Mouse (Mus musculus) midbrain, embryonic 16.5 days (tissue): ENCODE results near the gene Kcnt1. TPM values are rescaled to one million over a fixed set of nuclear protein-coding genes. Genes with fewer than 3 reads are reported as not detected.
"Not testable (repeated sequence)": the region's sequence is repeated elsewhere in the genome, so short reads cannot be mapped to it uniquely, and the experiment has no call there.

Experiments
- ATAC-seq: fragments of 200-750 bp; cut with Nextera tagmentation; 2 replicates; pipeline ENCODE4 v1.8.0; 2017; ENCODE audit warnings: moderate TSS enrichment
- H3K27ac ChIP-seq: fragments of 300-500 bp; sonication (generic); 2 replicates; pipeline ENCODE4 v1.5.1; 2014; ENCODE audit warnings: mild to moderate bottlenecking, low read length, mixed read lengths
- H3K27me3 ChIP-seq: fragments of 300-500 bp; sonication (generic); 2 replicates; pipeline ENCODE4 v1.6.1; 2014; ENCODE audit warnings: low read depth, low read length, mixed read lengths; ENCODE audit not compliant: control insufficient read depth, insufficient read depth
- H3K36me3 ChIP-seq: fragments of 300-500 bp; sonication (generic); 2 replicates; pipeline ENCODE4 v1.6.1; 2014; ENCODE audit warnings: mild to moderate bottlenecking, low read length, moderate library complexity, mixed read lengths; ENCODE audit not compliant: control insufficient read depth, insufficient read depth
- H3K4me1 ChIP-seq: fragments of 300-500 bp; sonication (generic); 2 replicates; pipeline ENCODE4 v1.6.1; 2014; ENCODE audit warnings: mild to moderate bottlenecking, low read length, mixed read lengths; ENCODE audit not compliant: control insufficient read depth, insufficient read depth
- H3K4me2 ChIP-seq: fragments of 300-500 bp; sonication (generic); 2 replicates; pipeline ENCODE4 v1.6.1; 2014; ENCODE audit warnings: mild to moderate bottlenecking, low read length, mixed read lengths
- H3K4me3 ChIP-seq: fragments of 300-500 bp; sonication (generic); 2 replicates; pipeline ENCODE4 v1.5.1; 2014; ENCODE audit warnings: low read depth, mild to moderate bottlenecking, low read length, moderate library complexity, mixed read lengths
- H3K9ac ChIP-seq: fragments of 300-500 bp; sonication (generic); 2 replicates; pipeline ENCODE4 v1.6.1; 2014; ENCODE audit warnings: low read depth, low read length, mixed read lengths
- H3K9me3 ChIP-seq: fragments of 300-500 bp; sonication (generic); replicated peaks from 2 replicates; pipeline ENCODE4 v1.6.1; 2014; ENCODE audit warnings: mild to moderate bottlenecking, low read length, mixed read lengths; ENCODE audit not compliant: control insufficient read depth, poor library complexity, severe bottlenecking
- WGBS: fragments of 180-500 bp; shearing (Covaris S2); extraction: QIAGEN DNeasy Blood & Tissue Kit; methylation state at CpG from one replicate; pipeline ENCODE4 v1.1.7; 2014; 5-methylcytosine and 5-hydroxymethylcytosine counted together
- polyA plus RNA-seq: library from polyadenylated mRNA; unstranded; fragments of >200 nt; fragmentation: Nextera tagmentation; extraction: Ambion mirVana; gene quantifications from 2 replicates; pipeline ENCODE4 v1.2.1, GENCODE M21; 2015

Kcnt1 gene
- 18.8 and 21.8 TPM in 2 replicates for polyA plus RNA-seq

GRCm38 (mm10) chr2:25863337-25864131 lies at the start of gene Kcnt1:
TSS of gene Kcnt1 (plus strand) at chr2:25863734.
- peaks cover 10% of the 10 kb centered on the region for H3K27me3 ChIP-seq
- peak within 1 kb of the TSS; percentile 64 for H3K4me3 ChIP-seq
- no peaks in the 10 kb centered on the region for H3K36me3 ChIP-seq
- no peaks in the 10 kb centered on the region for H3K9me3 ChIP-seq
- H3K9ac ChIP-seq: peak within 1 kb of the TSS; percentile 74
- peak within 1 kb of the TSS; percentile 99 for H3K4me2 ChIP-seq
- H3K27ac ChIP-seq: no peak within 1 kb of the TSS
- ATAC-seq: peak; percentile 14; the same call in 1 of the 2 replicates
- H3K4me1 ChIP-seq: peaks cover 10% of the 10 kb centered on the region; the same call in 1 of the 2 replicates
- WGBS: under 1% methylated on average over 46 of the region's 53 CpGs

- H3K36me3 ChIP-seq, H3K9me3 ChIP-seq, H3K27me3 ChIP-seq, H3K9ac ChIP-seq, H3K4me3 ChIP-seq, ATAC-seq, H3K27ac ChIP-seq, H3K4me1 ChIP-seq, H3K4me2 ChIP-seq: not testable (repeated sequence)
- 74% methylated on average over 1 of the region's 1 CpGs for WGBS
These were observed 47.8 kb upstream of the Kcnt1 start, which contains the start of gene Glt6d1 for GRCm38 (mm10) chr2:25815748-25816147. TSS of gene Glt6d1 (minus strand) at chr2:25815848.

- 75% methylated on average over 1 of the region's 1 CpGs for WGBS
- no peak within 1 kb of the TSS for H3K27ac ChIP-seq
- H3K4me2 ChIP-seq: no peak within 1 kb of the TSS
- no peaks in the 10 kb centered on the region for H3K4me1 ChIP-seq
- H3K36me3 ChIP-seq: no peaks in the 10 kb centered on the region
- no peak for ATAC-seq
- no peaks in the 10 kb centered on the region for H3K27me3 ChIP-seq
- no peak within 1 kb of the TSS for H3K9ac ChIP-seq
- H3K4me3 ChIP-seq: no peak within 1 kb of the TSS
- H3K9me3 ChIP-seq: no peaks in the 10 kb centered on the region
These were observed 40.7 kb upstream of the Kcnt1 start, which contains the start of gene Lcn9 for GRCm38 (mm10) chr2:25822806-25823205. TSS of gene Lcn9 (plus strand) at chr2:25823153.

GRCm38 (mm10) chr2:25824751-25825150 lies 38.8 kb upstream of the Kcnt1 start:
- H3K36me3 ChIP-seq: no peaks in the 10 kb centered on the region
- 91% methylated on average over 3 of the region's 3 CpGs for WGBS
- H3K27me3 ChIP-seq: no peaks in the 10 kb centered on the region
- H3K4me3 ChIP-seq: no peak overlapping the region
- no peak overlapping the region for H3K4me2 ChIP-seq
- H3K4me1 ChIP-seq: no peaks in the 10 kb centered on the region
- no peak for ATAC-seq
- H3K9ac ChIP-seq: no peak overlapping the region
- H3K27ac ChIP-seq: no peak overlapping the region
- no peaks in the 10 kb centered on the region for H3K9me3 ChIP-seq

GRCm38 (mm10) chr2:25828344-25828947 lies 35.1 kb upstream of the Kcnt1 start:
- H3K4me3 ChIP-seq: no peak overlapping the region
- no peaks in the 10 kb centered on the region for H3K4me1 ChIP-seq
- no peak overlapping the region for H3K27ac ChIP-seq
- H3K36me3 ChIP-seq: no peaks in the 10 kb centered on the region
- 75% methylated on average over 8 of the region's 8 CpGs for WGBS
- no peak overlapping the region for H3K4me2 ChIP-seq
- no peaks in the 10 kb centered on the region for H3K27me3 ChIP-seq
- H3K9me3 ChIP-seq: no peaks in the 10 kb centered on the region
- no peak for ATAC-seq
- no peak overlapping the region for H3K9ac ChIP-seq

GRCm38 (mm10) chr2:25830786-25831185 lies 32.7 kb upstream of the Kcnt1 start:
- Histone ChIP-seq H3K4me1 (no peaks in the 10 kb centered on the region), H3K27ac (no peak overlapping the region), H3K4me2 (no peak overlapping the region), H3K4me3 (no peak overlapping the region), H3K27me3 (no peaks in the 10 kb centered on the region), H3K36me3 (no peaks in the 10 kb centered on the region), H3K9ac (no peak overlapping the region), H3K9me3 (no peaks in the 10 kb centered on the region)
- ATAC-seq: no peak
- 83% methylated on average over 3 of the region's 3 CpGs for WGBS

- 48% methylated on average over 5 of the region's 5 CpGs for WGBS
- H3K36me3 ChIP-seq: no peaks in the 10 kb centered on the region
These were observed 27.2 kb upstream of the Kcnt1 start for GRCm38 (mm10) chr2:25836291-25836690.

GRCm38 (mm10) chr2:25842161-25842560 lies 21.4 kb upstream of the Kcnt1 start:
- 68% methylated on average over 4 of the region's 4 CpGs for WGBS
- Histone ChIP-seq H3K36me3 (no peaks in the 10 kb centered on the region), H3K4me3 (no peak overlapping the region), H3K4me1 (no peaks in the 10 kb centered on the region), H3K27ac (no peak overlapping the region), H3K9ac (no peak overlapping the region), H3K9me3 (no peaks in the 10 kb centered on the region), H3K27me3 (no peaks in the 10 kb centered on the region), H3K4me2 (no peak overlapping the region)
- ATAC-seq: no peak

More at GRCm38 (mm10) chr2:25836291-25836690, 27.2 kb upstream of the Kcnt1 start:
- no peaks in the 10 kb centered on the region for H3K4me1 ChIP-seq
- no peak overlapping the region for H3K9ac ChIP-seq
- H3K27me3 ChIP-seq: no peaks in the 10 kb centered on the region
- no peak overlapping the region for H3K4me3 ChIP-seq
- H3K27ac ChIP-seq: no peak overlapping the region
- H3K9me3 ChIP-seq: no peaks in the 10 kb centered on the region
- ATAC-seq: peak; percentile 66; the same call in 1 of the 2 replicates
- no peak overlapping the region for H3K4me2 ChIP-seq

GRCm38 (mm10) chr2:25842758-25843157 lies 20.8 kb upstream of the Kcnt1 start:
- H3K9me3 ChIP-seq: no peaks in the 10 kb centered on the region
- H3K27ac ChIP-seq: no peak overlapping the region
- no peak for ATAC-seq
- no peak overlapping the region for H3K4me3 ChIP-seq
- 42% methylated on average over 1 of the region's 1 CpGs for WGBS
- H3K36me3 ChIP-seq: no peaks in the 10 kb centered on the region
- H3K4me2 ChIP-seq: no peak overlapping the region
- no peaks in the 10 kb centered on the region for H3K4me1 ChIP-seq
- H3K9ac ChIP-seq: no peak overlapping the region
- H3K27me3 ChIP-seq: no peaks in the 10 kb centered on the region
